Mouse (Mus musculus) heart, embryonic 14.5 days (tissue): ENCODE data around the gene Kpnb1. TPM values are rescaled to one million over a fixed set of nuclear protein-coding genes. Genes with fewer than 3 reads are reported as not detected.

Experiments
- ATAC-seq: fragments of 200-750 bp; cut with Nextera tagmentation; 2 replicates; pipeline ENCODE4 v1.8.0; 2017; ENCODE audit warnings: low read depth, moderate TSS enrichment; ENCODE audit not compliant: insufficient number of reproducible peaks, insufficient read depth, low FRiP score
- H3K27ac ChIP-seq, 2 experiments: fragments of 200-500 bp in 1 of 2; fragments of 300-500 bp in 1 of 2; sonication (generic) in 1 of 2; replicated peaks in 1 of 2; 2 replicates each; pipeline ENCODE4 v1.5.1; 2012 to 2014; ENCODE audit warnings: low read depth in 2 of 2, low read length in 2 of 2, control low read depth in 1 of 2, mild to moderate bottlenecking in 1 of 2, mixed read lengths in 1 of 2; ENCODE audit not compliant: control insufficient read depth in 1 of 2, insufficient read depth in 1 of 2
- H3K27me3 ChIP-seq: fragments of 300-500 bp; sonication (generic); 2 replicates; pipeline ENCODE4 v1.6.1; 2014; ENCODE audit warnings: mild to moderate bottlenecking, low read length, control low read depth; ENCODE audit not compliant: control insufficient read depth, insufficient read depth
- H3K36me3 ChIP-seq: fragments of 300-500 bp; sonication (generic); 2 replicates; pipeline ENCODE4 v1.6.1; 2014; ENCODE audit warnings: mild to moderate bottlenecking, control low read depth, low read length, mixed read lengths; ENCODE audit not compliant: control insufficient read depth, insufficient read depth
- H3K4me1 ChIP-seq, 2 experiments: fragments of 200-500 bp in 1 of 2; fragments of 300-500 bp in 1 of 2; sonication (generic) in 1 of 2; 2 replicates each; pipeline ENCODE4 v1.6.1; 2012 to 2014; ENCODE audit warnings: low read length in 2 of 2, control low read depth in 1 of 2, mixed read lengths in 1 of 2; ENCODE audit not compliant: control insufficient read depth in 2 of 2, insufficient read depth in 2 of 2
- H3K4me2 ChIP-seq: fragments of 300-500 bp; sonication (generic); 2 replicates; pipeline ENCODE4 v1.6.1; 2014; ENCODE audit warnings: mild to moderate bottlenecking, low read length
- H3K4me3 ChIP-seq, 2 experiments: fragments of 200-500 bp in 1 of 2; fragments of 300-500 bp in 1 of 2; sonication (generic) in 1 of 2; 2 replicates each; pipeline ENCODE4 v1.5.1; 2012 to 2014; ENCODE audit warnings: low read length in 2 of 2, mild to moderate bottlenecking in 2 of 2, control low read depth in 1 of 2, low read depth in 1 of 2, moderate library complexity in 1 of 2; ENCODE audit not compliant: control insufficient read depth in 1 of 2, insufficient read depth in 1 of 2
- H3K9ac ChIP-seq: fragments of 300-500 bp; sonication (generic); 2 replicates; pipeline ENCODE4 v1.6.1; 2014; ENCODE audit warnings: mild to moderate bottlenecking, low read length
- H3K9me3 ChIP-seq: fragments of 300-500 bp; sonication (generic); 2 replicates; pipeline ENCODE4 v1.6.1; 2016; ENCODE audit warnings: low read length, control low read depth; ENCODE audit not compliant: control insufficient read depth
- WGBS: fragments of 180-500 bp; shearing (Covaris S2); extraction: QIAGEN DNeasy Blood & Tissue Kit; methylation state at CpG from one replicate; pipeline ENCODE4 v1.1.7; 2014; 5-methylcytosine and 5-hydroxymethylcytosine counted together
- polyA plus RNA-seq: library from polyadenylated mRNA; unstranded; fragments of >200 nt; fragmentation: Nextera tagmentation; extraction: Ambion mirVana; gene quantifications from 2 replicates; pipeline ENCODE4 v1.2.1, GENCODE M21; 2014

Kpnb1 gene
- polyA plus RNA-seq, 1 experiment from 2014 or later, result 38.8 TPM

DNA sequence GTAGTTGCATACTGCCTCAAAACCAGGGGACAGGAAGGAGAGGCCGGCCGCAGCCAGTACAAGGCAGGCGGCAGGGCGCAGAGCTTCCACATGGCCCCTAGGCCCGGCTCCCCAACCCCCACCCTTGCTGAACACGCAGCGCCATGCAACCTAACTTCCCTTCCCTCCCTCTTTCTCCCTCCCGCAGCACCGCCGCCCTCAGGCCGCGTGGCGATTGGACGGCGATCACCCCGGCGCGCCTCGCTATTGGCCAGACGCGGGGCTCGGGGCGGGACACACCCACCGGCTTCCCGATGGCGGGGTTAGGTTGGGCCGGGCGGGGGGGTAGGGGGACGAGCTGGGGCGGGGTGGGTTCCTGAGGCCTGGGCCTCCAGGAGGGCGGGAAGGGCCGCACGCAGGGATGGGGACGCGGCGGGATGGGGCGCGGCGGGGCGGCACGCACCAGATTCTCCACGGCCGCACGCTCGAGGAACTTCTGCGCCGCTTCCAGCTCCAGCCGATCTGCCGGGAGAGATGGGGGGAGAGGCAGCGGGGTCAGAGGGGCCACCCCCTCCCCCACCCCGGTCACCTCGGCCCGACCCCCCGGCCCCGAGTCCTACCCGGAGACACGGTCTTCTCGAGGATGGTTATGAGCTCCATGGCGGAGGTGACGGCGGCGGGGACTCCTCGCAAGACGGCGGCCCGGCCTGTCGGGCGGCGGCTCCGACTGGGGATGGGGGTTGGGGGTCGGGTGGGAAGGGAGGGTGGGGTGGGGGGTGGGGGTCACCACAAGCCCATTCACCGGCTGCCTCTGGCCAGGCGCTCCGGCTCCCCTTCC, 526 bp downstream of the Kpnb1 start:
- WGBS, result 1% methylated on average over 31 of the region's 74 CpGs
- H3K4me1 ChIP-seq, result peaks cover 2 to 31% of the 10 kb centered on the region in 2 experiments

DNA sequence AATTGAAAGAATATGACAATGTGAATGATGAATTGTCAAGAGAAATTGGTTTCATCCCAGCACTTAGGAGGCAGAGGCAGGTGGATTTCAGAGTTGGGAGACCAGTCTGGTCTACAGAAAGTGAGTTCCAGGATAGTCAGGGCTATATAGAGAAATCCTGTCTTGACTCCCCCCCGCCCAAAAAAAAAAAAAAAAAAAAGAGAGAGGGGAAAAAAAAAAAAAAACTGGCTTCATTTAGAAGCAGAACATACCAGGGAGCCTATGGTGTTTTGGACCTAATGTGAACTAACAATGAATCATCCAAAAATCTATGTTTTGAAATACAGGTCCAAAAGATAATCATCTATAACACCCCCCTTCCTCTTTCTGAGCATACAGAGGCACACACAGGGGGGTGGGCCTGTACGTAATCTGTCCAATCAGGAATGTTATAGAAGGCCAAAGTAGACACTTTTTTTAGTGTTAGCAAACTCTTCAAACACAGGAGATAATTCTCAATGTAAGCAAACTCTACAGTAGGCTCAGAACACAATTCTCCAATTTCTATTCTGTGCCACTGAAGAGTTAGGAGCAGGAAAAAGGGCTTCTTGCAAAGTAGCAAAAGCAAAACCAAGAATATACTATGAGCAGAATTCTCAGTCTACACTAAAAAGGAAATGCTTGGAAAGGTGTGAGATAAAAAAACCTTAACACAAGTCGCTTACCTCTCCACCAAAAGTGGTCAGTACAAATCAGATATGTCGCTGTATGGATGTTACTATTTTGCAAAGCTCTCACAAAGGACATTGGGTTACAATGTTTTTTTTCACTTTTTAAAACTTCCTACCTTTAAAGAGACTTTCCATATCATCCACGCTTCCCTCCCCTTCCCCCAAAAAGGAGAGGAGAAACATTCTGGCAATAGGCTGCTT, 1.7 kb downstream of the Kpnb1 start:
- Histone ChIP-seq H3K4me3 (peak overlapping the region; percentile 83 to 90; a peak in 3 of 4 replicates), H3K9ac (peak overlapping the region; percentile 76), H3K27me3 (no peaks in the 10 kb centered on the region), H3K4me1 (peaks cover 2 to 35% of the 10 kb centered on the region in 2 experiments), H3K9me3 (no peaks in the 10 kb centered on the region), H3K27ac (peak overlapping the region in 1 of 2 experiments; percentile 97; a peak in 1 of 4 replicates), H3K36me3 (peaks cover 57% of the 10 kb centered on the region), H3K4me2 (peak overlapping the region; percentile 88)
- WGBS, result 47% methylated on average over 5 of the region's 5 CpGs
- no peak for ATAC-seq

More for the DNA sequence above, 526 bp downstream of the Kpnb1 start:
- peak overlapping the region; percentile 89 to 97 for H3K27ac ChIP-seq
- H3K36me3 ChIP-seq, result peaks cover 45% of the 10 kb centered on the region
- no peaks in the 10 kb centered on the region for H3K27me3 ChIP-seq
- peak overlapping the region; percentile 88 for H3K4me2 ChIP-seq
- ATAC-seq, result peak; percentile 68
- H3K4me3 ChIP-seq, result peak overlapping the region; percentile 83 to 90
- H3K9me3 ChIP-seq, result no peaks in the 10 kb centered on the region
- H3K9ac ChIP-seq, result peak overlapping the region; percentile 96

DNA sequence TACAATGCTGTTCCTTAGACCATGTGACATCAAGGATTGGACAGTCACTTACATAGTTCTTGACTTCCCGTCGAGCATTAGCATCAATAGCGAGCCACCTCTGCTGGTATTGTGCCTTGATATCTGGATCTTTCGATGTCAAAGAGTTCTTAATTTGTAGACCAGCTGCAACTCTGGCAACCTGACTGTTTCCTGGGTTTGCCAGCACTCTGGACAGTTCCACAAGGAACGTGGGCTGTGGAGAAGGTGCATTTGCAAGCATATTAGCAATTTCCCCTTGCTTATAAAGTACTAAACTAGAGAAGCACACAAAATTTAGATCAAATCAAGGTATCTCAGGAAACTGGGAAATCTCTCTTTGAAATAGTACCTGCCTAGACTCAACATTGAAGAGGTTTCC, 2.8 kb downstream of the Kpnb1 start:
- H3K27ac ChIP-seq, result no peak overlapping the region
- H3K4me1 ChIP-seq, result peaks cover 2 to 35% of the 10 kb centered on the region in 2 experiments
- no peak overlapping the region for H3K4me2 ChIP-seq
- no peak overlapping the region for H3K9ac ChIP-seq
- no peak for ATAC-seq
- WGBS, result 69% methylated on average over 5 of the region's 5 CpGs
- H3K27me3 ChIP-seq, result no peaks in the 10 kb centered on the region
- H3K36me3 ChIP-seq, result peaks cover 68% of the 10 kb centered on the region
- no peak overlapping the region for H3K4me3 ChIP-seq
- no peaks in the 10 kb centered on the region for H3K9me3 ChIP-seq

DNA sequence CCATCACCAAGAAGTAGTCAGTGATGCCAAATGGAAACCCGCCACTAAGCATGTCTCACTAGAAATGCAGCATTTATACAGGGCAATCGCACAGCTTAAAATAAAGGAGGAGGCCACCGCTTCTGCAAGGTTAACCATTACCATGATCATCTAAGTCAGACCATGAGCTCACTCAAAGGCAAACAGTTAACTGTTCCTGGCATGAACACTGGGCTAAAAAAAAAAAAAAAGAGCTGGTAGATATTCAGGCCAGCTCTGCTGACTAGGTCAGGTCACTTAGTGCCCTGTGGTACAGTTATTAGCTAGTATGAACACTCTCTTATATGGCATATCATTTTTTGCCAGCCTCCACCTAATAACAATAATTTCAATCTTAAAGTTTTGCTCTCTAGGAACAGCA, 5.2 kb downstream of the Kpnb1 start:
- WGBS, result 89% methylated on average over 3 of the region's 3 CpGs
- ATAC-seq, result no peak

DNA sequence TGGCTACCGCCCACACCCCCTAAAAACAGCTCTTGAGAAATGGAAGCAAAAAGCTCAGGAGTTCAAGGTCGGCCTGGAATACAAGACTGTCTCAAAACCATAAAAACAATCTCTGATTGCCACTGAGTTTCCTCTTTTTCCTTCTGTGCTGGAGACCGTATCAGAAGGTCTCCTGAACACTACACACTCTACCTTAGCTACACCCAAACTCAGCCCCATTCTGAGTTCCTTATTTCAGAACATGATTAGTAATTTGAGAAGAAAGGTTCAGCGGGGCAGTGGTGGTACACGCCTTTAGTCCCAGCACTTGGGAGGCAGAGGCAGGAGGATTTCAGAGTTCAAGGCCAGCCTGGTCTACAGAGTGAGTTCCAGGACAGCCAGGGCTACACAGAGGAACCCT, 6.6 kb downstream of the Kpnb1 start:
- Histone ChIP-seq H3K4me1 (peaks cover 2 to 21% of the 10 kb centered on the region in 2 experiments; a peak in 3 of 4 replicates), H3K9ac (no peak overlapping the region), H3K4me3 (no peak overlapping the region), H3K27me3 (no peaks in the 10 kb centered on the region), H3K4me2 (no peak overlapping the region), H3K9me3 (no peaks in the 10 kb centered on the region), H3K36me3 (peaks cover 100% of the 10 kb centered on the region), H3K27ac (no peak overlapping the region)
- no peak for ATAC-seq
- WGBS, result 80% methylated on average over 5 of the region's 5 CpGs

More for the DNA sequence above, 5.2 kb downstream of the Kpnb1 start:
- Histone ChIP-seq H3K4me1 (peaks cover 2 to 26% of the 10 kb centered on the region in 2 experiments; a peak in 3 of 4 replicates), H3K27me3 (no peaks in the 10 kb centered on the region), H3K9ac (no peak overlapping the region), H3K27ac (no peak overlapping the region), H3K4me3 (no peak overlapping the region), H3K36me3 (peaks cover 92% of the 10 kb centered on the region), H3K4me2 (no peak overlapping the region), H3K9me3 (no peaks in the 10 kb centered on the region)

DNA sequence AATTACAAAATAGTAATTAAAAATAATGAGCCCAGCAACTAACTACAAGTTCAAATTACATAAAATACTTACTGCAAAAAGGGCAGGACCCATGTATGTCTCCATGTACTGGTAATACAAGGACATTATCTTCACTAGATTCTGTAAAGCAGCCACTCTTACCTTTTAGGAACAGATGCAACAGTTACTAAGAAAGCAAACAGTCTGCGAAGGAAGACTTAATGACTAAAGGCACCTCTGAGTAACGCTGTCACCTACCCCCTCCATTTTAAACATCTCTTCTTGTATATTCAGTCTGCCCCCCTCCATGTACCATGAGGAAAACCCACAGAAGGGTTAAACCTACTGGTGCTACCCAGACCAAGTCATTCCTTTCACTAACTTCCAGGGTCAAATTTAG, 9.5 kb downstream of the Kpnb1 start:
- 0 out of 4 replicates have a peak, but pooled peaks cover 0 to 5% of the 10 kb centered on the region in 2 experiments for H3K4me1 ChIP-seq
- no peaks in the 10 kb centered on the region for H3K27me3 ChIP-seq
- H3K4me2 ChIP-seq, result no peak overlapping the region
- 99% methylated on average over 2 of the region's 2 CpGs for WGBS
- H3K27ac ChIP-seq, result no peak overlapping the region
- ATAC-seq, result no peak
- no peak overlapping the region for H3K9ac ChIP-seq
- no peak overlapping the region for H3K4me3 ChIP-seq
- peaks cover 100% of the 10 kb centered on the region for H3K36me3 ChIP-seq
- H3K9me3 ChIP-seq, result no peaks in the 10 kb centered on the region

DNA sequence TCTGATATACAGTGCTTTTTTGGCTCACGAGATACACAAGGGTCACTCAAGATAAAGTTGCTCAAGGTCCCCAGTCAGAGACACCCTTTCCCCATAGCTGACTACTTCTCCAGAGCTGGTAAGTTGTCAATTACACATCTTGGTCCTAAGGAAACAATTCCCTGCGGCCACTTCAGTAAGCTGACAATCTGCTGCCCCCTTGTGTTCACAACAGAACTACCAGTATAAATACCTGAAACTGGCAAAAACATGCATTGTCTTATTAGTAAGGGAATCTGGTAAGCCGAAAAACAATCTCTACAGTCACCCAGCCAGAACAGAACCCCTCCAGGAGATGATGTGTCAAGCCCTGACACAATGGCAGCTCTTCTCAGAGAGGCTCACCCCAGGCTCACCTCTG, 10.8 kb downstream of the Kpnb1 start:
- H3K4me1 ChIP-seq, result 0 out of 4 replicates have a peak, but pooled peaks cover 0 to 3% of the 10 kb centered on the region in 2 experiments
- no peak overlapping the region for H3K4me2 ChIP-seq
- no peaks in the 10 kb centered on the region for H3K9me3 ChIP-seq
- H3K4me3 ChIP-seq, result no peak overlapping the region
- 43% methylated on average over 3 of the region's 3 CpGs for WGBS
- no peak overlapping the region for H3K27ac ChIP-seq
- H3K36me3 ChIP-seq, result peaks cover 100% of the 10 kb centered on the region
- no peak for ATAC-seq
- no peak overlapping the region for H3K9ac ChIP-seq
- no peaks in the 10 kb centered on the region for H3K27me3 ChIP-seq
